Mouse (Mus musculus) telencephalon, adult 2 months (tissue): Measurements from ENCODE around the gene Sync.

Source experiments
- DNase-seq: peaks from one replicate; pipeline ENCODE4 v3.0.0-alpha.2; 2011; ENCODE audit warnings: low read depth, low spot score

The Sync gene

GRCm38 (mm10) chr4:129287472-129287981, at the start of gene Sync:
Sync (plus strand) TSS chr4:129287617.
- no peak for DNase-seq

GRCm38 (mm10) chr4:129237843-129238441, 49.5 kb upstream of the Sync start:
- no peak for DNase-seq

GRCm38 (mm10) chr4:129238579-129239016, 48.8 kb upstream of the Sync start:
- no peak for DNase-seq

- peak; percentile 42 for DNase-seq
Measured at GRCm38 (mm10) chr4:129239075-129239474, 48.3 kb upstream of the Sync start.

GRCm38 (mm10) chr4:129241898-129242297, 45.5 kb upstream of the Sync start:
- DNase-seq: no peak

- no peak for DNase-seq
Measured at GRCm38 (mm10) chr4:129242327-129242726, 45.1 kb upstream of the Sync start.

- no peak for DNase-seq
Measured at GRCm38 (mm10) chr4:129242761-129243160, 44.7 kb upstream of the Sync start.

- no peak for DNase-seq
Measured at GRCm38 (mm10) chr4:129244802-129245201, 42.6 kb upstream of the Sync start.

GRCm38 (mm10) chr4:129246360-129247301, 40.8 kb upstream of the Sync start:
- no peak for DNase-seq

- DNase-seq: no peak
Measured at GRCm38 (mm10) chr4:129247381-129248242, 39.8 kb upstream of the Sync start.

GRCm38 (mm10) chr4:129248243-129248767, 39.1 kb upstream of the Sync start:
- DNase-seq: no peak

GRCm38 (mm10) chr4:129249288-129249687, 38.1 kb upstream of the Sync start:
- no peak for DNase-seq

- DNase-seq: no peak
Measured at GRCm38 (mm10) chr4:129250759-129251481, 36.5 kb upstream of the Sync start.

- no peak for DNase-seq
Measured at GRCm38 (mm10) chr4:129251482-129252125, 35.8 kb upstream of the Sync start.

GRCm38 (mm10) chr4:129252492-129252891, 34.9 kb upstream of the Sync start:
- DNase-seq: no peak

- DNase-seq: no peak
Measured at GRCm38 (mm10) chr4:129254571-129254970, 32.8 kb upstream of the Sync start.

GRCm38 (mm10) chr4:129256450-129257380, 30.7 kb upstream of the Sync start:
- DNase-seq: no peak

- DNase-seq: no peak
Measured at GRCm38 (mm10) chr4:129259101-129259500, 28.3 kb upstream of the Sync start.

GRCm38 (mm10) chr4:129260678-129261077, 26.7 kb upstream of the Sync start:
- DNase-seq: no peak
